Mouse (Mus musculus): Measurements from ENCODE around the gene Rnf38. TPM values are rescaled to one million over a fixed set of nuclear protein-coding genes. Genes with fewer than 3 reads are reported as not detected.

Gene Rnf38
- polyA plus RNA-seq, 1 experiment: 53.5 TPM

- Histone ChIP-seq H3K27ac (ENCODE audit: insufficient read depth, low read length) (no peak overlapping the region), H3K4me1 (ENCODE audit: control insufficient read depth, insufficient read depth, low read length) (no peaks in the 10 kb centered on the region), H3K27me3 (ENCODE audit: control insufficient read depth, insufficient read depth, low read length) (no peaks in the 10 kb centered on the region; the same call in 1 of the 2 replicates), H3K4me3 (replicated peaks; ENCODE audit: insufficient read depth, low read depth, low read length) (no peak overlapping the region)
- WGBS: 87% methylated on average over 8 of the region's 8 CpGs
- TF ChIP-seq CTCF (IDR thresholded peaks at IDR 0.05; ENCODE audit: borderline replicate concordance, insufficient read depth, low read depth, low read length) (no peak), POLR2A (IDR thresholded peaks at IDR 0.05; ENCODE audit: borderline replicate concordance, insufficient read depth, low read length) (no peak)
- DNase-seq: no peak
These were observed 130.0 kb downstream of the Rnf38 start for GRCm38 (mm10) chr4:44103620-44104019.

- no peak for TF ChIP-seq POLR2A (IDR thresholded peaks at IDR 0.05; ENCODE audit: borderline replicate concordance, insufficient read depth, low read length)
- TF ChIP-seq CTCF (IDR thresholded peaks at IDR 0.05; ENCODE audit: borderline replicate concordance, insufficient read depth, low read depth, low read length): no peak
- 67% methylated on average over 11 of the region's 11 CpGs for whole genome bisulfite sequencing
- no peak for DNase-seq
- Histone ChIP-seq H3K4me3 (replicated peaks; ENCODE audit: insufficient read depth, low read depth, low read length) (no peak overlapping the region), H3K27ac (ENCODE audit: insufficient read depth, low read length) (no peak overlapping the region), H3K4me1 (ENCODE audit: control insufficient read depth, insufficient read depth, low read length) (no peaks in the 10 kb centered on the region), H3K27me3 (ENCODE audit: control insufficient read depth, insufficient read depth, low read length) (no peaks in the 10 kb centered on the region)
These were observed 135.8 kb downstream of the Rnf38 start for GRCm38 (mm10) chr4:44097576-44098335.

GRCm38 (mm10) chr4:44094475-44094874 is 139.1 kb downstream of the Rnf38 start:
- Histone ChIP-seq H3K4me1 (ENCODE audit: control insufficient read depth, insufficient read depth, low read length) (no peaks in the 10 kb centered on the region), H3K4me3 (replicated peaks; ENCODE audit: insufficient read depth, low read depth, low read length) (no peak overlapping the region), H3K27ac (ENCODE audit: insufficient read depth, low read length) (no peak overlapping the region), H3K27me3 (ENCODE audit: control insufficient read depth, insufficient read depth, low read length) (no peaks in the 10 kb centered on the region)
- DNase-seq: no peak
- TF ChIP-seq POLR2A (IDR thresholded peaks at IDR 0.05; ENCODE audit: borderline replicate concordance, insufficient read depth, low read length) (no peak), CTCF (IDR thresholded peaks at IDR 0.05; ENCODE audit: borderline replicate concordance, insufficient read depth, low read depth, low read length) (no peak)
- 91% methylated on average over 4 of the region's 4 CpGs for WGBS

- Histone ChIP-seq H3K27me3 (ENCODE audit: control insufficient read depth, insufficient read depth, low read length) (no peaks in the 10 kb centered on the region), H3K4me3 (replicated peaks; ENCODE audit: insufficient read depth, low read depth, low read length) (no peak overlapping the region), H3K27ac (ENCODE audit: insufficient read depth, low read length) (no peak overlapping the region), H3K4me1 (ENCODE audit: control insufficient read depth, insufficient read depth, low read length) (no peaks in the 10 kb centered on the region)
- 78% methylated on average over 11 of the region's 11 CpGs for WGBS
- no peak for TF ChIP-seq CTCF (IDR thresholded peaks at IDR 0.05; ENCODE audit: borderline replicate concordance, insufficient read depth, low read depth, low read length)
- TF ChIP-seq POLR2A (IDR thresholded peaks at IDR 0.05; ENCODE audit: borderline replicate concordance, insufficient read depth, low read length): no peak
- DNase-seq: no peak
These were observed 141.2 kb downstream of the Rnf38 start for GRCm38 (mm10) chr4:44092359-44092758.

GRCm38 (mm10) chr4:44085566-44085965 is 148.0 kb downstream of the Rnf38 start:
- no peaks in the 10 kb centered on the region for H3K4me1 ChIP-seq (ENCODE audit: control insufficient read depth, insufficient read depth, low read length)
- no peak overlapping the region for H3K4me3 ChIP-seq (replicated peaks; ENCODE audit: insufficient read depth, low read depth, low read length)
- TF ChIP-seq POLR2A (IDR thresholded peaks at IDR 0.05; ENCODE audit: borderline replicate concordance, insufficient read depth, low read length) (no peak), CTCF (IDR thresholded peaks at IDR 0.05; ENCODE audit: borderline replicate concordance, insufficient read depth, low read depth, low read length) (no peak)
- no peaks in the 10 kb centered on the region for H3K27me3 ChIP-seq (ENCODE audit: control insufficient read depth, insufficient read depth, low read length)
- H3K27ac ChIP-seq (ENCODE audit: insufficient read depth, low read length): no peak overlapping the region
- no peak for DNase-seq
- 94% methylated on average over 3 of the region's 3 CpGs for WGBS

GRCm38 (mm10) chr4:44084602-44085325 is 148.8 kb downstream of the Rnf38 start:
- Histone ChIP-seq H3K27me3 (ENCODE audit: control insufficient read depth, insufficient read depth, low read length) (no peaks in the 10 kb centered on the region), H3K27ac (ENCODE audit: insufficient read depth, low read length) (no peak overlapping the region), H3K4me3 (replicated peaks; ENCODE audit: insufficient read depth, low read depth, low read length) (no peak overlapping the region), H3K4me1 (ENCODE audit: control insufficient read depth, insufficient read depth, low read length) (no peaks in the 10 kb centered on the region)
- no peak for DNase-seq
- TF ChIP-seq POLR2A (IDR thresholded peaks at IDR 0.05; ENCODE audit: borderline replicate concordance, insufficient read depth, low read length) (no peak), CTCF (IDR thresholded peaks at IDR 0.05; ENCODE audit: borderline replicate concordance, insufficient read depth, low read depth, low read length) (no peak)
- WGBS: 85% methylated on average over 13 of the region's 13 CpGs

- Histone ChIP-seq H3K27me3 (ENCODE audit: control insufficient read depth, insufficient read depth, low read length) (no peaks in the 10 kb centered on the region), H3K4me1 (ENCODE audit: control insufficient read depth, insufficient read depth, low read length) (no peaks in the 10 kb centered on the region), H3K27ac (ENCODE audit: insufficient read depth, low read length) (no peak within 1 kb of the TSS), H3K4me3 (replicated peaks; ENCODE audit: insufficient read depth, low read depth, low read length) (no peak within 1 kb of the TSS)
- WGBS: 18% methylated on average over 11 of the region's 11 CpGs
- no peak for DNase-seq
- TF ChIP-seq CTCF (IDR thresholded peaks at IDR 0.05; ENCODE audit: borderline replicate concordance, insufficient read depth, low read depth, low read length) (no peak), POLR2A (IDR thresholded peaks at IDR 0.05; ENCODE audit: borderline replicate concordance, insufficient read depth, low read length) (no peak)
These were observed 149.6 kb downstream of the Rnf38 start, which contains the start of gene Gne for GRCm38 (mm10) chr4:44083945-44084344. Gene Gne (minus strand): TSS chr4:44084177.

All from cerebellum, adult 2 months (tissue).